Mouse (Mus musculus) spleen, adult 12 weeks (tissue): ENCODE measurements around the gene Odf2l.

Source experiments
- DNase-seq: peaks from one replicate; pipeline ENCODE4 v3.0.0; 2022; ENCODE audit warnings: low spot score

The Odf2l gene

GRCm38 (mm10) chr3:145118254-145119001 lies at the start of gene Odf2l:
TSS of gene Odf2l (plus strand) at chr3:145118588.
- DNase-seq = peak; percentile 96

GRCm38 (mm10) chr3:145068964-145069363 lies 49.4 kb upstream of the Odf2l start:
- no peak for DNase-seq

- DNase-seq = no peak
Observed at GRCm38 (mm10) chr3:145072339-145072738, 46.0 kb upstream of the Odf2l start.

GRCm38 (mm10) chr3:145078405-145078804 lies 40.0 kb upstream of the Odf2l start:
- DNase-seq = no peak

- no peak for DNase-seq
Observed at GRCm38 (mm10) chr3:145080904-145081303, 37.5 kb upstream of the Odf2l start.

- DNase-seq = no peak
Observed at GRCm38 (mm10) chr3:145083081-145083480, 35.3 kb upstream of the Odf2l start.

GRCm38 (mm10) chr3:145086180-145086579 lies 32.2 kb upstream of the Odf2l start:
- no peak for DNase-seq

GRCm38 (mm10) chr3:145087857-145088598 lies 30.4 kb upstream of the Odf2l start:
- DNase-seq = no peak

- DNase-seq = no peak
Observed at GRCm38 (mm10) chr3:145099291-145099690, 19.1 kb upstream of the Odf2l start, which contains the start of gene Clca2. TSS of gene Clca2 (minus strand) at chr3:145099443.

GRCm38 (mm10) chr3:145101891-145102555 lies 16.4 kb upstream of the Odf2l start:
- no peak for DNase-seq

GRCm38 (mm10) chr3:145103321-145103720 lies 15.1 kb upstream of the Odf2l start:
- DNase-seq = no peak

- DNase-seq = no peak
Observed at GRCm38 (mm10) chr3:145103770-145104169, 14.6 kb upstream of the Odf2l start.

GRCm38 (mm10) chr3:145105076-145105772 lies 13.2 kb upstream of the Odf2l start:
- DNase-seq = no peak

GRCm38 (mm10) chr3:145105773-145106504 lies 12.4 kb upstream of the Odf2l start:
- no peak for DNase-seq

GRCm38 (mm10) chr3:145115169-145115568 lies 3.2 kb upstream of the Odf2l start:
- no peak for DNase-seq

GRCm38 (mm10) chr3:145117637-145118036 lies 751 bp upstream of the Odf2l start:
- no peak for DNase-seq

- DNase-seq = no peak
Observed at GRCm38 (mm10) chr3:145119002-145119358, 592 bp downstream of the Odf2l start.

GRCm38 (mm10) chr3:145119425-145119824 lies 1.0 kb downstream of the Odf2l start:
- DNase-seq = no peak

- DNase-seq = no peak
Observed at GRCm38 (mm10) chr3:145126618-145127017, 8.2 kb downstream of the Odf2l start.

GRCm38 (mm10) chr3:145129356-145129755 lies 11.0 kb downstream of the Odf2l start:
- no peak for DNase-seq

GRCm38 (mm10) chr3:145131210-145131868 lies 13.0 kb downstream of the Odf2l start:
- DNase-seq = no peak
